Mouse (Mus musculus) cerebellum, adult 2 months (tissue): Measurements from ENCODE around the gene Chtf18.

ENCODE experiments used
- CTCF ChIP-seq: fragments of 200-500 bp; IDR thresholded peaks from 2 replicates; pipeline ENCODE4 v1.5.1; 2011; ENCODE audit warnings: low read depth, mild to moderate bottlenecking, control low read depth, low read length, moderate library complexity, borderline replicate concordance; ENCODE audit not compliant: insufficient read depth
- POLR2A ChIP-seq: fragments of 200-500 bp; IDR thresholded peaks from 2 replicates; pipeline ENCODE4 v1.6.1; 2011; ENCODE audit warnings: low read length, control low read depth, borderline replicate concordance; ENCODE audit not compliant: insufficient read depth

GRCm38 (mm10) chr17:25762591-25762990 lies 35.4 kb upstream of the Chtf18 start:
- no peak for TF ChIP-seq POLR2A
- TF ChIP-seq CTCF = no peak
